Mouse (Mus musculus) E14TG2a.4 (cell line): ENCODE measurements around the gene Sertad2.

Experiments used
- CTCF ChIP-seq: conservative IDR thresholded peaks from 2 replicates; pipeline ENCODE4 v1.5.1; 2014; ENCODE audit warnings: low read length
- POU5F1 ChIP-seq: IDR thresholded peaks from 2 replicates; pipeline ENCODE4 v1.6.1; 2014; ENCODE audit warnings: low read length, borderline replicate concordance

- no peak for TF ChIP-seq CTCF
- TF ChIP-seq POU5F1 = no peak
These were observed 10.8 kb upstream of the Sertad2 start for GRCm38 (mm10) chr11:20531992-20532881.
